ENCODE assay signal across 10 mouse cellular contexts in the genomic region with DNA sequence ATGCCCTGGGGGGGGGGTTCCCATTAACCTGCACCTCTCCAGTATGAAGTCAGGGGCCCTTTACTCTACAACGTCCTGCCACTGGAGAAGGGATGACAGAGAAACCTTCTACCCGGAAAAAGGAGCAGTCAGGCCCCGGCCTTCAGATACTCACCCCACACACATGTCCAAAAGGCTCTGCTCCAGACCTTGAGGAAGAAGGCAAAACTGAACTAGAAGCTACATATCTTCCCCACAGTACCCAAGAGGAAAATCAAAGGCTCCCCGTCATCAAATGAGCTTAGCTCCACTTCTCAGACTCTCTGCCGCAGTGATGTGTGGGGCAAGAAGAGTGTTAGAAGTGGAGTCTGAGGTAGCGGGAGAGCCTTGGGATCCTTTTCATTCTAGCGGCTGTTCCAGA. TPM values are rescaled to one million over a fixed set of nuclear protein-coding genes. Genes with fewer than 3 reads are reported as not detected.
DNase-seq lines count a peak whose midpoint lies in the region; ATAC-seq and TF ChIP-seq lines count a peak whose summit lies in the region.
"Had no signal": no experiment of that assay in that cellular context is flagged by ENCODE, and none has a peak within 500 bp of the region (broad histone marks: within the 10 kb centered on the region; RNA-seq: fewer than 3 reads in every experiment).

No protein-coding gene starts in this region.

- H3K4me1 ChIP-seq in kidney, postnatal 0 days (replicated peaks; ENCODE audit: insufficient read depth, low read length), result peaks cover 18% of the 10 kb centered on the region; the same call in 1 of the 2 replicates
- peaks cover 46% of the 10 kb centered on the region for H3K4me1 ChIP-seq in embryonic facial prominence, embryonic 13.5 days
- peaks cover 26% of the 10 kb centered on the region for H3K4me1 ChIP-seq in intestine, embryonic 15.5 days (replicated peaks)

- no peaks in the 10 kb centered on the region for H3K27me3 ChIP-seq in kidney, postnatal 0 days (ENCODE audit: insufficient read depth, low read length)
- peaks cover 5% of the 10 kb centered on the region; the same call in 1 of the 2 replicates for H3K27me3 ChIP-seq in embryonic facial prominence, embryonic 13.5 days
- H3K27me3 ChIP-seq in intestine, embryonic 15.5 days (replicated peaks), result no peaks in the 10 kb centered on the region
- no peaks in the 10 kb centered on the region for H3K27me3 ChIP-seq in myocyte (ENCODE audit: control insufficient read depth, insufficient read depth, insufficient read length)
- H3K27me3 ChIP-seq: Patski had no signal

- 42% methylated on average over 7 of the region's 7 CpGs for WGBS in kidney, postnatal 0 days
- WGBS in embryonic facial prominence, embryonic 13.5 days, result 27% methylated on average over 7 of the region's 7 CpGs
- WGBS in intestine, embryonic 15.5 days, result 41% methylated on average over 7 of the region's 7 CpGs

- no peak for TF ChIP-seq CTCF in kidney, postnatal 0 days (IDR thresholded peaks at IDR 0.05; ENCODE audit: low read depth)

- H3ac ChIP-seq in myocyte (ENCODE audit: control insufficient read depth, insufficient read length), result no peak overlapping the region

- no peak for TF ChIP-seq POLR2A in myocyte (IDR thresholded peaks at IDR 0.05; ENCODE audit: insufficient read length, low read depth)

- H3K4me3 ChIP-seq in kidney, postnatal 0 days (replicated peaks; ENCODE audit: low read depth, low read length), result peak overlapping the region; percentile 58
- H3K4me3 ChIP-seq in embryonic facial prominence, embryonic 13.5 days, result peak overlapping the region; percentile 63
- H3K4me3 ChIP-seq in intestine, embryonic 15.5 days (replicated peaks), result peak overlapping the region; percentile 55
- peak overlapping the region; percentile 50 for H3K4me3 ChIP-seq in myocyte

- DNase-seq in kidney, postnatal 0 days (ENCODE audit: low spot score), result no peak
- DNase-seq in kidney, adult 18-20 months, result no peak
- no peak for DNase-seq in thymus, postnatal 25 days
- DNase-seq in cerebellum, postnatal 25 days, result no peak
- DNase-seq in left cerebral cortex, adult 11 months (ENCODE audit: low spot score), result no peak
- DNase-seq: cerebellum, adult 11 months had no signal

- no peak overlapping the region; the same call in 1 of the 2 replicates for H3K9ac ChIP-seq in kidney, postnatal 0 days (ENCODE audit: low read depth, low read length)
- H3K9ac ChIP-seq in embryonic facial prominence, embryonic 13.5 days, result peak overlapping the region; percentile 75
- peak overlapping the region; percentile 61; the same call in 1 of the 2 replicates for H3K9ac ChIP-seq in intestine, embryonic 15.5 days

- H3K9me3 ChIP-seq in kidney, postnatal 0 days (replicated peaks; ENCODE audit: low read length), result no peaks in the 10 kb centered on the region
- H3K9me3 ChIP-seq in embryonic facial prominence, embryonic 13.5 days, result no peaks in the 10 kb centered on the region
- no peaks in the 10 kb centered on the region for H3K9me3 ChIP-seq in intestine, embryonic 15.5 days

- no peaks in the 10 kb centered on the region for H3K79me2 ChIP-seq in myocyte (ENCODE audit: control insufficient read depth, insufficient read depth)

- no peaks in the 10 kb centered on the region for H3K36me3 ChIP-seq in kidney, postnatal 0 days (ENCODE audit: insufficient read depth, low read length)
- H3K36me3 ChIP-seq in embryonic facial prominence, embryonic 13.5 days, result no peaks in the 10 kb centered on the region
- no peaks in the 10 kb centered on the region for H3K36me3 ChIP-seq in intestine, embryonic 15.5 days
- no peaks in the 10 kb centered on the region for H3K36me3 ChIP-seq in myocyte (ENCODE audit: control insufficient read depth, insufficient read depth)

- ATAC-seq in kidney, postnatal 0 days (replicated peaks; ENCODE audit: low FRiP score, low read depth), result no peak
- ATAC-seq in embryonic facial prominence, embryonic 13.5 days (ENCODE audit: insufficient number of reproducible peaks, insufficient read depth, low FRiP score, low TSS enrichment, low read depth), result no peak
- ATAC-seq in intestine, embryonic 15.5 days, result no peak
- ATAC-seq: Patski had no signal

- no peak overlapping the region for H3K27ac ChIP-seq in kidney, postnatal 0 days
- H3K27ac ChIP-seq in embryonic facial prominence, embryonic 13.5 days, result no peak overlapping the region
- H3K27ac ChIP-seq in intestine, embryonic 15.5 days, result no peak overlapping the region

- peak overlapping the region; percentile 99 for H3K4me2 ChIP-seq in kidney, postnatal 0 days (ENCODE audit: low read length)
- H3K4me2 ChIP-seq in embryonic facial prominence, embryonic 13.5 days, result peak overlapping the region; percentile 94
- H3K4me2 ChIP-seq in intestine, embryonic 15.5 days (replicated peaks), result peak overlapping the region; percentile 93
- H3K4me2 ChIP-seq in myocyte (ENCODE audit: low read depth), result peak overlapping the region; percentile 100

TF ChIP-seq in myocyte, 11 proteins besides CTCF, POLR2A, EP300 and RAD21:
- TF ChIP-seq POLR2AphosphoS2 (IDR thresholded peaks at IDR 0.05; ENCODE audit: insufficient read length, low read depth), result no peak
- no peak for TF ChIP-seq TCF3 (IDR thresholded peaks at IDR 0.05; ENCODE audit: insufficient read length, low read depth)
- TF ChIP-seq USF1 (IDR thresholded peaks at IDR 0.05; ENCODE audit: low read depth), result no peak
- no peak for TF ChIP-seq MYOD1 (IDR thresholded peaks at IDR 0.05; ENCODE audit: control insufficient read depth in 1 of 3, insufficient read length in 2 of 3, low read depth in 2 of 3)

RNA-seq across cellular contexts. Expression of a gene that starts 1.3 kb away (rescaled TPM):
- polyA plus RNA-seq in kidney, postnatal 0 days (2015; fragmentation: Nextera tagmentation; extraction: Ambion mirVana), result 34.4 and 34.6 TPM in 2 replicates
- polyA plus RNA-seq in embryonic facial prominence, embryonic 13.5 days (2015; fragmentation: Nextera tagmentation; extraction: Ambion mirVana), result 40.9 and 48.3 TPM in 2 replicates
- polyA plus RNA-seq in intestine, embryonic 15.5 days (2015; fragmentation: Nextera tagmentation; extraction: Ambion mirVana), result 68.0 and 117 TPM in 2 replicates
- polyA plus RNA-seq in myocyte (2012; fragmentation: generic; extraction: Trizol), result 52.9 TPM

RNA-seq across cellular contexts. Expression of a gene that starts 18.7 kb away (rescaled TPM):
- polyA plus RNA-seq in kidney, postnatal 0 days (2015; fragmentation: Nextera tagmentation; extraction: Ambion mirVana), result 0.74 and 0.75 TPM in 2 replicates
- 0.94 and 1.3 TPM in 2 replicates for polyA plus RNA-seq in embryonic facial prominence, embryonic 13.5 days (2015; fragmentation: Nextera tagmentation; extraction: Ambion mirVana)
- polyA plus RNA-seq in intestine, embryonic 15.5 days (2015; fragmentation: Nextera tagmentation; extraction: Ambion mirVana), result 0.67 and 0.92 TPM in 2 replicates
- 2.4 TPM for polyA plus RNA-seq in myocyte (2012; fragmentation: generic; extraction: Trizol)

RNA-seq across cellular contexts. Expression of a gene that starts 36.3 kb away (rescaled TPM):
- 39.0 and 39.6 TPM in 2 replicates for polyA plus RNA-seq in kidney, postnatal 0 days (2015; fragmentation: Nextera tagmentation; extraction: Ambion mirVana)
- polyA plus RNA-seq in embryonic facial prominence, embryonic 13.5 days (2015; fragmentation: Nextera tagmentation; extraction: Ambion mirVana), result 44.1 and 44.6 TPM in 2 replicates
- polyA plus RNA-seq in intestine, embryonic 15.5 days (2015; fragmentation: Nextera tagmentation; extraction: Ambion mirVana), result 39.8 and 43.6 TPM in 2 replicates
- polyA plus RNA-seq in myocyte (2012; fragmentation: generic; extraction: Trizol), result 72.0 TPM

RNA-seq across cellular contexts. Expression of a gene that starts 49.5 kb away (rescaled TPM):
- polyA plus RNA-seq in kidney, postnatal 0 days (2015; fragmentation: Nextera tagmentation; extraction: Ambion mirVana), result 0.50 and 0.66 TPM in 2 replicates
- 0.50 and 0.59 TPM in 2 replicates for polyA plus RNA-seq in embryonic facial prominence, embryonic 13.5 days (2015; fragmentation: Nextera tagmentation; extraction: Ambion mirVana)
- polyA plus RNA-seq in intestine, embryonic 15.5 days (2015; fragmentation: Nextera tagmentation; extraction: Ambion mirVana), result 0.97 and 1.1 TPM in 2 replicates
- 14.4 TPM for polyA plus RNA-seq in myocyte (2012; fragmentation: generic; extraction: Trizol)

RNA-seq across cellular contexts. Expression of a gene that starts 51.2 kb away (rescaled TPM):
- polyA plus RNA-seq in kidney, postnatal 0 days (2015; fragmentation: Nextera tagmentation; extraction: Ambion mirVana), result not detected in 2 replicates
- polyA plus RNA-seq in embryonic facial prominence, embryonic 13.5 days (2015; fragmentation: Nextera tagmentation; extraction: Ambion mirVana), result 4.9 and 5.3 TPM in 2 replicates
- polyA plus RNA-seq in intestine, embryonic 15.5 days (2015; fragmentation: Nextera tagmentation; extraction: Ambion mirVana), result not detected in 2 replicates
- polyA plus RNA-seq in myocyte (2012; fragmentation: generic; extraction: Trizol), result 3.3 TPM
- polyA plus RNA-seq: Patski had no signal
